Mouse (Mus musculus) intestine, embryonic 15.5 days (tissue): ENCODE data around the gene C2cd2l. TPM values are rescaled to one million over a fixed set of nuclear protein-coding genes. Genes with fewer than 3 reads are reported as not detected.
"Not testable (repeated sequence)": the region's sequence is repeated elsewhere in the genome, so short reads cannot be mapped to it uniquely, and the experiment has no call there.

Source experiments
- ATAC-seq: fragments of 200-750 bp; cut with Nextera tagmentation; 2 replicates; pipeline ENCODE4 v1.8.0; 2017; ENCODE audit warnings: moderate TSS enrichment, moderate library complexity
- H3K27ac ChIP-seq: fragments of 300-500 bp; sonication (generic); 2 replicates; pipeline ENCODE4 v1.5.1; 2015; ENCODE audit warnings: mild to moderate bottlenecking, inconsistent platforms
- H3K27me3 ChIP-seq: fragments of 300-500 bp; sonication (generic); replicated peaks from 2 replicates; pipeline ENCODE4 v1.6.1; 2015; ENCODE audit warnings: inconsistent platforms
- H3K36me3 ChIP-seq: fragments of 300-500 bp; sonication (generic); 2 replicates; pipeline ENCODE4 v1.6.1; 2015; ENCODE audit warnings: inconsistent platforms
- H3K4me1 ChIP-seq: fragments of 300-500 bp; sonication (generic); replicated peaks from 2 replicates; pipeline ENCODE4 v1.6.1; 2015; ENCODE audit warnings: inconsistent platforms
- H3K4me2 ChIP-seq: fragments of 300-500 bp; sonication (generic); replicated peaks from 2 replicates; pipeline ENCODE4 v1.6.1; 2015; ENCODE audit warnings: mild to moderate bottlenecking, inconsistent platforms
- H3K4me3 ChIP-seq: fragments of 300-500 bp; sonication (generic); replicated peaks from 2 replicates; pipeline ENCODE4 v1.5.1; 2015; ENCODE audit warnings: inconsistent platforms
- H3K9ac ChIP-seq: fragments of 300-500 bp; sonication (generic); 2 replicates; pipeline ENCODE4 v1.6.1; 2015; ENCODE audit warnings: inconsistent platforms
- H3K9me3 ChIP-seq: fragments of 300-500 bp; sonication (generic); 2 replicates; pipeline ENCODE4 v1.6.1; 2016; ENCODE audit warnings: inconsistent platforms
- WGBS: fragments of 180-500 bp; shearing (Covaris S2); methylation state at CpG from one replicate; pipeline ENCODE4 v1.1.7; 2015; 5-methylcytosine and 5-hydroxymethylcytosine counted together
- polyA plus RNA-seq: library from polyadenylated mRNA; unstranded; fragments of >200 nt; fragmentation: Nextera tagmentation; extraction: Ambion mirVana; gene quantifications from 2 replicates; pipeline ENCODE4 v1.2.1, GENCODE M21; 2015

Gene C2cd2l
- polyA plus RNA-seq, 1 experiment from 2014 or later: 6.8 TPM

DNA sequence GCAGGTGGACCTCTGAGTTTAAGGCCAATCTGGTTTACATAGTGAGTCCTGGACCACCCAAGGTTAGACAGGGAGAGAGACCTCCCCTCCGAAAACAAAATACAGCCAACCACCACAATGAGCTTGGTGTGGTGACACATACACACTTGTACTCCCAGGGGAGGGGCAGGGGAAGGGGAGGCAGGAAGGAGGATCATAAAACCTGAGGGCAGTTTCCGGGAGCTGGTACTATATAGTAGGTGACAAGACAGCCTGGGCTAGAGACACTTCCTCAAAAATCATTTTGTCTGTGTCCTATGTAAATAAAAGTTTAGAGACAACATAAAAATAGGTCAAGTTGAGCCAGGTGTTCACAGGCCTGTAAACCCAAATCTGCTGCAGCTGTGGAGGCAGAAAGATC is 12.8 kb downstream of the C2cd2l start:
- H3K27me3 ChIP-seq: no peaks in the 10 kb centered on the region
- ATAC-seq: no peak
- WGBS: 69% methylated on average over 2 of the region's 2 CpGs

GRCm38 (mm10) chr9:44306532-44306931 is 13.6 kb downstream of the C2cd2l start:
- no peaks in the 10 kb centered on the region for H3K27me3 ChIP-seq
- no peak overlapping the region for H3K27ac ChIP-seq
- H3K4me2 ChIP-seq: no peak overlapping the region
- no peak for ATAC-seq
- peaks cover 15% of the 10 kb centered on the region for H3K4me1 ChIP-seq
- no peaks in the 10 kb centered on the region for H3K9me3 ChIP-seq
- peaks cover 3% of the 10 kb centered on the region; the same call in 1 of the 2 replicates for H3K36me3 ChIP-seq
- 89% methylated on average over 6 of the region's 6 CpGs for WGBS
- no peak overlapping the region for H3K4me3 ChIP-seq
- H3K9ac ChIP-seq: no peak overlapping the region

More for the DNA sequence above, 12.8 kb downstream of the C2cd2l start:
- Histone ChIP-seq H3K9ac (no peak overlapping the region), H3K36me3 (peaks cover 3% of the 10 kb centered on the region; the same call in 1 of the 2 replicates), H3K4me2 (no peak overlapping the region), H3K9me3 (no peaks in the 10 kb centered on the region), H3K4me3 (no peak overlapping the region), H3K27ac (no peak overlapping the region), H3K4me1 (peaks cover 17% of the 10 kb centered on the region)

DNA sequence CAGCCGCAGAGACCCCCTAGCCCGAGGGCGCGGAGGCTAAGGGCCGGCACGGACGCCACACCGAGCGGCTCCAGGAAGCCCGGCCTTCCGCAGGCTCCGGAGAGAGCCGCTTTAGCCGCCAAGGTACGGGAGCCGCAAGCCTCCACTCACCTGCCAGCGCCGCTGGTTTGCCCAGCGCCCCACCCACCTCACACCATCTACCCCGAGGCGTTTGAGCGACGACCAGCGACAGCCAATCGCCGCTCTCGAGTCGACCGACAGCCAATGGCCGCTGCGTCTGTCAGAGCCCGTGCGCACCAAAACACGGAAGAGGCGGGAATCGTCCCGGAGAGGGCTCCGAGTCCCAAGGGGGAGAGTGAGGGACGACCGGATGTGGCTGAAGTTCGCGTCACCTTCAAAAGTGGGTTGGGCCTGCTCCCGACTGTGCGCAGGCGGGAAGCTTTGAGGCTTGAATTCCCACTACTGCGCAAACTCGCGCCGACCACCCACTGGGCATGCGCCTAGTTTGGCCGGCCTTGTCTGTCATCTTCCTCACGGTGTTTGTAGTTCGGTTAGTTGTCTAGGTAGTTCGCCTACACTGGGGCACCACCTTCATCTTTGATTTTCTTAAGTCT is 14.5 kb downstream of the C2cd2l start, which contains the start of gene Hinfp:
TSS of gene Hinfp (minus strand) at position 206 of the 614 bp plus-strand sequence.
- no peaks in the 10 kb centered on the region for H3K9me3 ChIP-seq
- H3K9ac ChIP-seq: peak within 1 kb of the TSS; percentile 97
- H3K27ac ChIP-seq: peak within 1 kb of the TSS; percentile 81
- H3K36me3 ChIP-seq: peaks cover 6% of the 10 kb centered on the region; the same call in 1 of the 2 replicates
- peak within 1 kb of the TSS; percentile 98 for H3K4me3 ChIP-seq
- WGBS: under 1% methylated on average over 54 of the region's 54 CpGs
- no peaks in the 10 kb centered on the region for H3K27me3 ChIP-seq
- H3K4me1 ChIP-seq: 0 out of 2 replicates have a peak, but pooled peaks cover 6% of the 10 kb centered on the region
- peak; percentile 100 for ATAC-seq
- peak within 1 kb of the TSS; percentile 64 for H3K4me2 ChIP-seq

GRCm38 (mm10) chr9:44300001-44300400 is 20.1 kb downstream of the C2cd2l start:
- not testable (repeated sequence) for H3K4me3 ChIP-seq, H3K27me3 ChIP-seq, H3K4me1 ChIP-seq, H3K4me2 ChIP-seq, H3K9me3 ChIP-seq, H3K9ac ChIP-seq, ATAC-seq, H3K27ac ChIP-seq
- peaks cover 44% of the 10 kb centered on the region for H3K36me3 ChIP-seq
- 98% methylated on average over 3 of the region's 3 CpGs for WGBS

DNA sequence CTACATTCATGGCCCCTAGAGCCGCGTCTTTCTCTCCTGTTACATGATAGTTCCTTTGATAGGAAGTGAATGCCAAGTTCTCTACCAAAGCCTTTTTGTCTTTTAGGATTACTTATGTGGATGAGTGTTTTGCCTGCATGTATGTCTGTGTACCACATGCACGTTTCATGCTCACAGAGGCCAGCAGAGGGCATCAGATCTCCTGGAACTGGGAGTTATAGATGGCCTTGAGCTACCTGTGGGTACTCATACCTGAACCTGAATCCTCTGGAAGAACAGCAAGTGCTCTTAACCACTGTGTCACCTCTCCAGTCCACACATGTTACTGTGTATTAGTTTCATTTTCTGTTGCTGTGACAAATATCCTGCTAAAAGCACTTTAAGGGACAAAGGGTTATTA is 27.6 kb downstream of the C2cd2l start:
- Histone ChIP-seq H3K9ac (no peak overlapping the region), H3K4me2 (no peak overlapping the region), H3K9me3 (no peaks in the 10 kb centered on the region), H3K27me3 (peaks cover 9% of the 10 kb centered on the region), H3K36me3 (peaks cover 34% of the 10 kb centered on the region), H3K4me1 (peaks cover 16% of the 10 kb centered on the region), H3K4me3 (no peak overlapping the region), H3K27ac (no peak overlapping the region)
- WGBS: 65% methylated on average over 3 of the region's 3 CpGs
- no peak for ATAC-seq

DNA sequence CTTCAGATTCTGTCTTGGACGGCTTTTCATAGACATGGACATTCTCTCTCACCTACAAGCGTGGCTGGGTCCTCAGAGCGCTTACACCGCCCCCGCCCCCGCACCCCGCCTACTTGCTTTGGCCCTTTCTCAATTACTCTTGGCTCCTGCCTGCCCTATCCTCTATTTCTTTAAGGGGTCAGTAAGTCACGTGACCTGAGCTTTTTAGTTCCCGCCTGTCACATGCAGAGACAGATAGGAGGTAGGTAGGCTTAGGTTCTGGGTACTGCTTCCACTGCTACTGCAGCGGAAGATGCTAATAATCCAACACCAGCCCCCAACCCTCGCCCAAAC is 31.2 kb downstream of the C2cd2l start:
- peaks cover 14% of the 10 kb centered on the region for H3K36me3 ChIP-seq
- H3K27ac ChIP-seq: no peak overlapping the region; the same call in 1 of the 2 replicates
- peak overlapping the region; percentile 94 for H3K4me2 ChIP-seq
- H3K4me3 ChIP-seq: peak overlapping the region; percentile 54; the same call in 1 of the 2 replicates
- ATAC-seq: peak; percentile 14; the same call in 1 of the 2 replicates
- peaks cover 15% of the 10 kb centered on the region for H3K27me3 ChIP-seq
- H3K9ac ChIP-seq: no peak overlapping the region
- H3K9me3 ChIP-seq: no peaks in the 10 kb centered on the region
- peaks cover 25% of the 10 kb centered on the region for H3K4me1 ChIP-seq
- 11% methylated on average over 11 of the region's 11 CpGs for WGBS

- peaks cover 14% of the 10 kb centered on the region for H3K36me3 ChIP-seq
- peak within 1 kb of the TSS; percentile 63 for H3K9ac ChIP-seq
- WGBS: under 1% methylated on average over 38 of the region's 38 CpGs
- peak within 1 kb of the TSS; percentile 54 for H3K4me3 ChIP-seq
- peak within 1 kb of the TSS; percentile 94 for H3K4me2 ChIP-seq
- H3K27me3 ChIP-seq: peaks cover 15% of the 10 kb centered on the region
- ATAC-seq: peak; percentile 73
- peaks cover 25% of the 10 kb centered on the region for H3K4me1 ChIP-seq
- no peaks in the 10 kb centered on the region for H3K9me3 ChIP-seq
- H3K27ac ChIP-seq: peak within 1 kb of the TSS; percentile 19
These were observed 31.8 kb downstream of the C2cd2l start, which contains the start of gene Abcg4 for GRCm38 (mm10) chr9:44288076-44288958. Gene Abcg4, minus strand, starts transcription at chr9:44288615.

DNA sequence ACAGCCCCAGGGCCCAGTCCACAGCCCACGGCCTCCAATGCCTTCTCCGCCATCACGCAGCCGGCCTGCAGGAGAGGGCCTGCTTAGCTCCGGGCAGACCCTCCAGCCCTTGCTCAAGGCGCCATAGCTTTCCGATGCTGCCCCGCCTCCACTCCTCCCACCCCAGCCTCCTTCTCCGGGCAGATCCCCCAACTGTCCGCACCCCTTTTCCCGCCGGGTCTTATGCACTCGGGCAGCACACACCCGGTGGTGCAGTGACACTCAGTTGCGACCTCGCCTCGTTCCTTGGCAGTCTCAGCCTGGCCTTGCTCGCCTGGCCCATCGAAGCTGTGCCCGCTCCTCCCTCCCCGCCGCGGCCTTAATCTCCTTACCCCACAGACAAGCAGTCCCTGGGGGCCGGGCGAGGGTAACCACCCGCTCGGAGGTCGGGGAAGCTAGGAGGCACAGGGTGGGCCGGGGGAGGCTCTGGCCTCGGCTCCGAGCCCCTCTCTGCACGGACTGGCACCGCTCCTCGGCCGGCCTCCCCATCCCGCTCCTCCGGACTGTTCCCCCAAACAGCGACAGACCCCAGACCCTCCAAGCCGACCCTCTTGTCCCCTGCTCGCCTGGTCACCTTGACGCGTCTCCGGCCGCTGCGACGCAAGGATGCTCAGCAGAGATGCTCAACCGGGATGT is 32.5 kb downstream of the C2cd2l start:
- ATAC-seq: peak; percentile 48

GRCm38 (mm10) chr9:44287003-44287400 is 33.1 kb downstream of the C2cd2l start:
- no peaks in the 10 kb centered on the region for H3K9me3 ChIP-seq
- no peak; the same call in 1 of the 2 replicates for ATAC-seq
- 0 out of 2 replicates have a peak overlapping the region, but pooled peaks have one; percentile 19 for H3K27ac ChIP-seq
- 15% methylated on average over 11 of the region's 11 CpGs for WGBS
- H3K9ac ChIP-seq: peak overlapping the region; percentile 63
- peaks cover 15% of the 10 kb centered on the region for H3K27me3 ChIP-seq
- peaks cover 5% of the 10 kb centered on the region; the same call in 1 of the 2 replicates for H3K36me3 ChIP-seq
- H3K4me2 ChIP-seq: peak overlapping the region; percentile 94
- peaks cover 25% of the 10 kb centered on the region for H3K4me1 ChIP-seq
- peak overlapping the region; percentile 54 for H3K4me3 ChIP-seq

More for the DNA sequence above, 32.5 kb downstream of the C2cd2l start:
- peak overlapping the region; percentile 94 for H3K4me2 ChIP-seq
- H3K9me3 ChIP-seq: no peaks in the 10 kb centered on the region
- peaks cover 25% of the 10 kb centered on the region for H3K4me1 ChIP-seq
- WGBS: 1% methylated on average over 47 of the region's 47 CpGs
- H3K27me3 ChIP-seq: peaks cover 15% of the 10 kb centered on the region
- peak overlapping the region; percentile 19; the same call in 1 of the 2 replicates for H3K27ac ChIP-seq
- peak overlapping the region; percentile 63 for H3K9ac ChIP-seq
- H3K4me3 ChIP-seq: peak overlapping the region; percentile 54
- H3K36me3 ChIP-seq: peaks cover 6% of the 10 kb centered on the region

DNA sequence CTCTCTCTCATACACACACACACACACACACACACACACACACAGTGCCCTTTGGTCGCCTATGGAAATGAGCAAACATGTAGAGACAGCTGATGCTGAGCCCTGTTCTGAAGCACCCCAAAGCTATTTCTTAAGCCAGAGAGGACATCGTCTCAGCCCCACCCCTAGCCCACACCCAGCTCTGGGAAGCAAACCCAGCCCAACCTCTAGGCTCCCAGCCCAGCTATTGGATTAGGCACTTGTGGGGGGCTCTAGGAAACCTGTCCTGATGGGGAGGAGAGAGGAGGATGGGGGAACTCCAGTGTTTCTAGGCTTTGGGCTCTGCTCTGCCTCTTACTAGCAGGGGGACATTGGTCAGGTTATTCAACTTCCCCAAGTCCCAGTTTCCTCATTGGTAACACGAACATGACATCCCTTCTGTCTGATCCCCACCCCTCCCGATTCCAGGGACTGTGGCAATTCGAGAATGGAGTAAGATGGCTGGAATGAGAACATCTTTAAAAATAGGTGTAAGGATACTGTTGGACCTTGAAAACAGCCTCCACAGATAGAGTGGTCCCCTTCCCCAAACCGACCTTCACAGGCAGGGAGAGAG is 33.7 kb downstream of the C2cd2l start:
- Histone ChIP-seq H3K4me1 (peaks cover 25% of the 10 kb centered on the region), H3K36me3 (peaks cover 2% of the 10 kb centered on the region; the same call in 1 of the 2 replicates), H3K9me3 (no peaks in the 10 kb centered on the region), H3K27me3 (peaks cover 15% of the 10 kb centered on the region), H3K9ac (no peak overlapping the region), H3K27ac (no peak overlapping the region), H3K4me3 (no peak overlapping the region), H3K4me2 (peak overlapping the region; percentile 94)
- 19% methylated on average over 6 of the region's 6 CpGs for WGBS
- ATAC-seq: no peak

- Histone ChIP-seq H3K9ac (no peak overlapping the region), H3K27ac (no peak overlapping the region), H3K4me1 (peaks cover 15% of the 10 kb centered on the region), H3K4me3 (no peak overlapping the region), H3K27me3 (peaks cover 13% of the 10 kb centered on the region), H3K4me2 (no peak overlapping the region), H3K9me3 (no peaks in the 10 kb centered on the region), H3K36me3 (no peaks in the 10 kb centered on the region)
- no peak for ATAC-seq
- WGBS: 56% methylated on average over 5 of the region's 5 CpGs
These were observed 36.9 kb downstream of the C2cd2l start for GRCm38 (mm10) chr9:44283183-44283582.
